Mouse (Mus musculus) forebrain, embryonic 13.5 days (tissue): Measurements from ENCODE around the gene Pfkfb3. TPM values are rescaled to one million over a fixed set of nuclear protein-coding genes. Genes with fewer than 3 reads are reported as not detected.

Source experiments
- ATAC-seq: fragments of 200-750 bp; cut with Nextera tagmentation; 2 replicates; pipeline ENCODE4 v1.8.0; 2017
- H3K27ac ChIP-seq: fragments of 300-500 bp; sonication (generic); 2 replicates; pipeline ENCODE4 v1.5.1; 2015; ENCODE audit warnings: inconsistent platforms, mild to moderate bottlenecking, moderate library complexity
- H3K27me3 ChIP-seq: fragments of 300-500 bp; sonication (generic); 2 replicates; pipeline ENCODE4 v1.6.1; 2015; ENCODE audit warnings: mild to moderate bottlenecking, inconsistent platforms
- H3K36me3 ChIP-seq: fragments of 300-500 bp; sonication (generic); 2 replicates; pipeline ENCODE4 v1.6.1; 2015; ENCODE audit warnings: mild to moderate bottlenecking, inconsistent platforms; ENCODE audit not compliant: poor library complexity, severe bottlenecking
- H3K4me1 ChIP-seq: fragments of 300-500 bp; sonication (generic); 2 replicates; pipeline ENCODE4 v1.6.1; 2015; ENCODE audit warnings: inconsistent platforms
- H3K4me2 ChIP-seq: fragments of 300-500 bp; sonication (generic); 2 replicates; pipeline ENCODE4 v1.6.1; 2015; ENCODE audit warnings: inconsistent platforms, mild to moderate bottlenecking, moderate library complexity
- H3K4me3 ChIP-seq: fragments of 300-500 bp; sonication (generic); 2 replicates; pipeline ENCODE4 v1.5.1; 2015; ENCODE audit warnings: mild to moderate bottlenecking, inconsistent platforms
- H3K9ac ChIP-seq: fragments of 300-500 bp; sonication (generic); 2 replicates; pipeline ENCODE4 v1.6.1; 2015; ENCODE audit warnings: mild to moderate bottlenecking, inconsistent platforms
- H3K9me3 ChIP-seq: fragments of 300-500 bp; sonication (generic); replicated peaks from 2 replicates; pipeline ENCODE4 v1.6.1; 2016; ENCODE audit warnings: inconsistent platforms
- WGBS: fragments of 180-500 bp; shearing (Covaris S2); methylation state at CpG from one replicate; pipeline ENCODE4 v1.1.7; 2015; 5-methylcytosine and 5-hydroxymethylcytosine counted together
- polyA plus RNA-seq: library from polyadenylated mRNA; unstranded; fragments of >200 nt; fragmentation: Nextera tagmentation; extraction: Ambion mirVana; gene quantifications from 2 replicates; pipeline ENCODE4 v1.2.1, GENCODE M21; 2015

Gene Pfkfb3
- polyA plus RNA-seq, 1 experiment from 2014 or later = 21.5 TPM

DNA sequence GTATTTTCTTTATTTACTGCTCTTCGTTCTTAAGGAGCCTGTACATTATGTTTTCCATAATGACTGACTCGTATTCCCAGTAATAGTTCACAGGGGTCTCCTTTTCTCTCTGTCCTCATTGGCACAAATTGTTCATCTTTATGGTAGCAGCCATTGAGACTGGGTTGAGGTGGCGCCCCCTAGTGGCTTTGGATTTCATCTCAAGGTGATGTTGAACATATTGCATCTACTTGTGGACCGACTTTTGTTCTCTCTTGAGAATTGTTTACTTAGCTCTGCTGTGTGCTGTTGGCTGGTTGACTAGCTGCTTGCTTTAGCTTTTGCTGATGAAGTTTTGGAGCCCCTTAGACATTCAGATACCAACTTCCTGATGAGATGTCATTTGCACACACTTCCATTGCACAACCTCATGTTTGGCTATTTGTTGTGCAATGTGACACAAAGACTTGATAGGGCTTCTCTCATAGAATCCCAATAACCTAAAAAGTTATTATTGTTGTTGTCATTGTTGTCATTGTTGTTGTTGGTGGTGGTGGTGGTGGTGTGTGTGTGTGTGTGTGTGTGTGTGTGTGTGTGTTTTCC, 14.0 kb upstream of the Pfkfb3 start:
- 66% methylated on average over 4 of the region's 4 CpGs for WGBS
- no peak overlapping the region for H3K4me3 ChIP-seq
- no peak for ATAC-seq

GRCm38 (mm10) chr2:11566898-11567297, 13.0 kb upstream of the Pfkfb3 start:
- Histone ChIP-seq H3K9ac (no peak overlapping the region), H3K27ac (no peak overlapping the region), H3K36me3 (no peaks in the 10 kb centered on the region), H3K4me3 (no peak overlapping the region), H3K27me3 (no peaks in the 10 kb centered on the region), H3K9me3 (no peaks in the 10 kb centered on the region), H3K4me1 (no peaks in the 10 kb centered on the region), H3K4me2 (no peak overlapping the region)
- WGBS = 89% methylated on average over 3 of the region's 3 CpGs
- no peak for ATAC-seq

More for the DNA sequence above, 14.0 kb upstream of the Pfkfb3 start:
- H3K27me3 ChIP-seq = no peaks in the 10 kb centered on the region
- no peaks in the 10 kb centered on the region for H3K9me3 ChIP-seq
- no peaks in the 10 kb centered on the region for H3K36me3 ChIP-seq
- H3K4me2 ChIP-seq = no peak overlapping the region
- H3K4me1 ChIP-seq = no peaks in the 10 kb centered on the region
- H3K9ac ChIP-seq = no peak overlapping the region
- no peak overlapping the region for H3K27ac ChIP-seq

- no peak overlapping the region for H3K4me3 ChIP-seq
- H3K9ac ChIP-seq = no peak overlapping the region
- ATAC-seq = no peak
Measured at GRCm38 (mm10) chr2:11566241-11566640, 12.4 kb upstream of the Pfkfb3 start.

DNA sequence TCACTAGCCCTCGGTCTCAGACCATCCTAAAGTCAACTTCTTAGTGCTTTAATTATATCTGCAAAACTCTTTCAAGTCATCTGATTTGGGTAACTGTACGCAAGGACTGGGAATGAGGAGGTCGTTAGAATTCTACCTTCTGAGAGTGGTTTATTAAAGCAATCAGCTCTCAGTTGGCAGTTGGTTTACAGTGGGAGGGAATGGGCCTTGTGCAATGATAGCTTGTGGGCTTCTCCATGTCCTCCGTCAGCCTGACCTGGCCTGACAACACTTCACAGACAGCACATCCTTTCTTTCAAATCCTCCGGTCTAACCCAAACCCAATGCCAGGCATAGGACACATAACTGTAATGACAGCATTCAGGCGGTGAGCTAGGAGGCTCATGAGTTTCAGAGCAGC, 10.9 kb upstream of the Pfkfb3 start:
- H3K9me3 ChIP-seq = no peaks in the 10 kb centered on the region
- 86% methylated on average over 6 of the region's 6 CpGs for WGBS
- H3K4me1 ChIP-seq = no peaks in the 10 kb centered on the region
- no peak overlapping the region for H3K4me3 ChIP-seq
- no peaks in the 10 kb centered on the region for H3K27me3 ChIP-seq
- H3K9ac ChIP-seq = no peak overlapping the region
- H3K27ac ChIP-seq = no peak overlapping the region
- no peak overlapping the region for H3K4me2 ChIP-seq
- H3K36me3 ChIP-seq = no peaks in the 10 kb centered on the region
- ATAC-seq = no peak

More at GRCm38 (mm10) chr2:11566241-11566640, 12.4 kb upstream of the Pfkfb3 start:
- 80% methylated on average over 7 of the region's 7 CpGs for WGBS
- Histone ChIP-seq H3K36me3 (no peaks in the 10 kb centered on the region), H3K4me1 (no peaks in the 10 kb centered on the region), H3K9me3 (no peaks in the 10 kb centered on the region), H3K4me2 (no peak overlapping the region), H3K27me3 (no peaks in the 10 kb centered on the region), H3K27ac (no peak overlapping the region)

DNA sequence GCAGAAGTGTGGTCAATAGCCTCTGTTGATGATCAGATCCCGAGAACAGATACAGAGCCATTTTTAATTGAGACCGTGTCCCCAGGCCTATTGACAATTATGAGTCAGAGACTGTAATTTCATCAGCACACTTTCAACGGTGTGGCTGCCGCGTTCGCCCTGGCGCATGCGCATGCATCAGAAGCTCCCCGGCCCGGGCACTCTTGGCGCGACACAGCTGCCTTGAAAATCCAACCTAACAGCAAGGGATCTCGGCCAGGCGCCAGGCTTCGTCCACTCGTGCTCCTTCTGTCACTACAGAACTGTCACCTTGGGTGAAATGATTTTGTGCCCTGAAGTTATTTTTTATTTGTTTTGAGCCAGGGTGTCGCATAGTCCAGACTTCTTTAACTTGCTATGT, 9.4 kb upstream of the Pfkfb3 start:
- no peaks in the 10 kb centered on the region for H3K27me3 ChIP-seq
- no peaks in the 10 kb centered on the region for H3K9me3 ChIP-seq
- H3K4me3 ChIP-seq = no peak overlapping the region
- no peak overlapping the region for H3K4me2 ChIP-seq
- no peak overlapping the region for H3K9ac ChIP-seq
- H3K4me1 ChIP-seq = no peaks in the 10 kb centered on the region
- ATAC-seq = no peak
- no peak overlapping the region for H3K27ac ChIP-seq
- 93% methylated on average over 17 of the region's 17 CpGs for WGBS
- no peaks in the 10 kb centered on the region for H3K36me3 ChIP-seq

DNA sequence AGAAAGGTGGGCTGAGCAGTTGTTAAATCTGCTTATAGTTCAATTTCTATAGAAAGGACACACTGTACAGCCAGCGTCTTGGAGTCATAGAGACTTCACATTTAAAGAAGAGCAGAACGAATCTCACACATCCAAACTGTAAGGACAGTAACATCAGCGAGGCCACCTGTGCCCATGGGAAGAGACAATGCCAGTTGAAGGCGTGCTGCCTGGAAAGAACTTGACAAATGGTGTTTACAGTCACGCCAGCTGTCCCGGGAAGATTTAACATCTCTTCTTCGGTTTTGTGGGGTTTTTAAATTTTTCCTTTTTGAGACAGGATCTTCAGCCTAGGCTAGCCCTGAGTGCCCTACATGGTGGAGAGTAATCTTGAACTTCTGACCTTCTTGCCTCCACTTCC, 4.8 kb upstream of the Pfkfb3 start:
- no peak overlapping the region for H3K4me3 ChIP-seq
- no peak for ATAC-seq
- H3K4me1 ChIP-seq = peaks cover 6% of the 10 kb centered on the region
- H3K27me3 ChIP-seq = peaks cover 16% of the 10 kb centered on the region
- WGBS = 89% methylated on average over 7 of the region's 7 CpGs
- no peaks in the 10 kb centered on the region for H3K36me3 ChIP-seq
- no peak overlapping the region for H3K27ac ChIP-seq
- no peak overlapping the region for H3K9ac ChIP-seq
- no peak overlapping the region for H3K4me2 ChIP-seq
- H3K9me3 ChIP-seq = no peaks in the 10 kb centered on the region

GRCm38 (mm10) chr2:11557244-11557643, 3.4 kb upstream of the Pfkfb3 start:
- no peaks in the 10 kb centered on the region for H3K36me3 ChIP-seq
- peaks cover 20% of the 10 kb centered on the region for H3K4me1 ChIP-seq
- no peaks in the 10 kb centered on the region for H3K9me3 ChIP-seq
- H3K4me2 ChIP-seq = no peak overlapping the region
- WGBS = 60% methylated on average over 3 of the region's 3 CpGs
- ATAC-seq = no peak
- H3K4me3 ChIP-seq = no peak overlapping the region
- peaks cover 30% of the 10 kb centered on the region for H3K27me3 ChIP-seq
- H3K27ac ChIP-seq = no peak overlapping the region
- H3K9ac ChIP-seq = no peak overlapping the region

GRCm38 (mm10) chr2:11555316-11555715, 1.4 kb upstream of the Pfkfb3 start:
- H3K4me2 ChIP-seq = no peak overlapping the region
- 56% methylated on average over 6 of the region's 6 CpGs for WGBS
- peaks cover 33% of the 10 kb centered on the region for H3K27me3 ChIP-seq
- no peak overlapping the region for H3K4me3 ChIP-seq
- H3K4me1 ChIP-seq = peaks cover 22% of the 10 kb centered on the region
- H3K9me3 ChIP-seq = no peaks in the 10 kb centered on the region
- H3K27ac ChIP-seq = no peak overlapping the region
- H3K9ac ChIP-seq = no peak overlapping the region
- no peaks in the 10 kb centered on the region for H3K36me3 ChIP-seq
- ATAC-seq = no peak

GRCm38 (mm10) chr2:11552966-11553451, 868 bp downstream of the Pfkfb3 start:
- ATAC-seq = peak; percentile 44
- Histone ChIP-seq H3K4me1 (peaks cover 22% of the 10 kb centered on the region), H3K36me3 (no peaks in the 10 kb centered on the region), H3K4me3 (peak overlapping the region; percentile 56), H3K4me2 (peak overlapping the region; percentile 97), H3K27ac (no peak overlapping the region), H3K27me3 (peaks cover 38% of the 10 kb centered on the region), H3K9ac (peak overlapping the region; percentile 69), H3K9me3 (no peaks in the 10 kb centered on the region)
- 3% methylated on average over 15 of the region's 15 CpGs for WGBS

GRCm38 (mm10) chr2:11552297-11552821, 1.5 kb downstream of the Pfkfb3 start:
- Histone ChIP-seq H3K36me3 (no peaks in the 10 kb centered on the region), H3K27me3 (peaks cover 38% of the 10 kb centered on the region), H3K9ac (no peak overlapping the region), H3K4me1 (peaks cover 22% of the 10 kb centered on the region), H3K9me3 (no peaks in the 10 kb centered on the region), H3K4me3 (no peak overlapping the region), H3K4me2 (peak overlapping the region; percentile 97), H3K27ac (no peak overlapping the region)
- ATAC-seq = no peak
- 7% methylated on average over 9 of the region's 9 CpGs for WGBS

- Histone ChIP-seq H3K9ac (no peak overlapping the region), H3K9me3 (no peaks in the 10 kb centered on the region), H3K4me1 (peaks cover 22% of the 10 kb centered on the region), H3K36me3 (no peaks in the 10 kb centered on the region), H3K27ac (no peak overlapping the region), H3K4me3 (no peak overlapping the region), H3K4me2 (no peak overlapping the region), H3K27me3 (peaks cover 38% of the 10 kb centered on the region)
- WGBS = 9% methylated on average over 1 of the region's 1 CpGs
- no peak for ATAC-seq
Measured at GRCm38 (mm10) chr2:11551726-11552125, 2.2 kb downstream of the Pfkfb3 start.

- peaks cover 20% of the 10 kb centered on the region for H3K27me3 ChIP-seq
- no peak overlapping the region for H3K4me3 ChIP-seq
- 89% methylated on average over 10 of the region's 10 CpGs for WGBS
- H3K9ac ChIP-seq = no peak overlapping the region
- H3K36me3 ChIP-seq = no peaks in the 10 kb centered on the region
- H3K4me1 ChIP-seq = peaks cover 14% of the 10 kb centered on the region
- ATAC-seq = no peak
- H3K9me3 ChIP-seq = no peaks in the 10 kb centered on the region
- no peak overlapping the region for H3K4me2 ChIP-seq
- H3K27ac ChIP-seq = no peak overlapping the region
Measured at GRCm38 (mm10) chr2:11548508-11548907, 5.4 kb downstream of the Pfkfb3 start.

GRCm38 (mm10) chr2:11547609-11548008, 6.3 kb downstream of the Pfkfb3 start:
- Histone ChIP-seq H3K4me2 (no peak overlapping the region), H3K27me3 (peaks cover 11% of the 10 kb centered on the region), H3K27ac (no peak overlapping the region), H3K4me1 (peaks cover 6% of the 10 kb centered on the region), H3K4me3 (no peak overlapping the region), H3K36me3 (no peaks in the 10 kb centered on the region), H3K9ac (no peak overlapping the region), H3K9me3 (no peaks in the 10 kb centered on the region)
- no peak for ATAC-seq
- WGBS = 64% methylated on average over 2 of the region's 2 CpGs
